Mouse (Mus musculus): ENCODE results near the gene Gm8362. TPM values are rescaled to one million over a fixed set of nuclear protein-coding genes. Genes with fewer than 3 reads are reported as not detected.
A peak's percentile ranks its signal among the peaks of the same experiment; 100 is the strongest.
"Not testable (repeated sequence)": the region's sequence is repeated elsewhere in the genome, so short reads cannot be mapped to it uniquely, and the experiment has no call there.

Gm8362 gene
- polyA plus RNA-seq (2015; fragmentation: Nextera tagmentation; extraction: Ambion mirVana): not detected in 2 replicates

GRCm38 (mm10) chr14:6774311-6774710 is at the start of gene Gm8362:
Gm8362 (minus strand) TSS chr14:6774411.
- not testable (repeated sequence) for H3K36me3 ChIP-seq, H3K27me3 ChIP-seq

DNA sequence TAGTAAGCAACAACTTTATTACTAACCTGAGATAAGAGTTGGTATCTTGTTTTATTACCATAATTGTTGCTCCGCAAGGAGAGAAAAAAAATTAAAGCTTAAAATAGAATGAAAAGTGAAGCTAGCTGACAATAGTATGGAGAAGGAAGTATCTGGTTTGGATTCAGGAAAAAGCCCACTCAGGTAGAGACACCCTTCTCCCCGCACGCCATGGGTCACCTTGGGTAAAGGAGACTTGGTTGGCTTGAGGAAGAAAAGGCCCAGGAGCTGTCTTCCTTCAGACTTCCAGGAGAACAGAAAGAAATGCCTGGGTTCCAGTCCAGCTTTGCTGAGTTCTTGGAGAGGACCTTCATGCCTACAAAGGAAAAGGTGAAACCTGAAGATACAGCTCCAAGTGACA is 49.1 kb upstream of the Gm8362 start:
- ATAC-seq (ENCODE audit: low read depth); H3K27ac ChIP-seq (replicated peaks); H3K9ac ChIP-seq; H3K4me2 ChIP-seq; H3K36me3 ChIP-seq; H3K27me3 ChIP-seq; H3K4me1 ChIP-seq (replicated peaks); H3K9me3 ChIP-seq; H3K4me3 ChIP-seq: not testable (repeated sequence)
- 92% methylated on average over 3 of the region's 3 CpGs for WGBS

More at GRCm38 (mm10) chr14:6774311-6774710, at the start of gene Gm8362:
- 80% methylated on average over 1 of the region's 1 CpGs for WGBS
- not testable (repeated sequence) for H3K4me3 ChIP-seq; H3K4me2 ChIP-seq; ATAC-seq (ENCODE audit: low read depth); H3K4me1 ChIP-seq (replicated peaks); H3K27ac ChIP-seq (replicated peaks); H3K9me3 ChIP-seq; H3K9ac ChIP-seq

DNA sequence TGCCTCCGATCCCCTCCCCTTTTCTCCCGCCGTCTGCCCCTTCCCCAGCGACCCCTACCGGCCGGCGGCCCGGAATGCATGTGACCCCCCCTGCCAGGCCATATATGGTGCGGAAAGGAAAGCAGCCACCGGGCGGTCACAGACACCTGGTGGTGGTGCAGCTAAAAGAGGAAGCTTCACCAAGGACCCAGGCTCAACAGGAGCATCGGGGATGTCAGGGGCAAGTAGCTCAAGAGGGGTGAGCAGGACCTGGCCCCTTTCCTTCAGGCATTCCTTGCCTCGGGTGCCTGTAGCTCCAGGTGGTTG is 17.0 kb downstream of the Gm8362 start:
- peak overlapping the region; percentile 54 for H3K4me2 ChIP-seq

GRCm38 (mm10) chr14:6756384-6757230 is 17.6 kb downstream of the Gm8362 start:
- not testable (repeated sequence) for H3K27me3 ChIP-seq; ATAC-seq (ENCODE audit: low read depth); H3K4me1 ChIP-seq (replicated peaks); H3K36me3 ChIP-seq; H3K27ac ChIP-seq (replicated peaks); H3K9me3 ChIP-seq
- 2% methylated on average over 26 of the region's 67 CpGs for WGBS
- Histone ChIP-seq H3K4me2 (peak overlapping the region; percentile 54), H3K4me3 (peak overlapping the region; percentile 46), H3K9ac (peak overlapping the region; percentile 65)

More for the DNA sequence above, 17.0 kb downstream of the Gm8362 start:
- not testable (repeated sequence) for ATAC-seq (ENCODE audit: low read depth); H3K9ac ChIP-seq; H3K9me3 ChIP-seq; H3K4me1 ChIP-seq (replicated peaks); H3K36me3 ChIP-seq; H3K27ac ChIP-seq (replicated peaks); H3K27me3 ChIP-seq
- H3K4me3 ChIP-seq: peak overlapping the region; percentile 46
- 0% methylated on average over 5 of the region's 13 CpGs for WGBS

DNA sequence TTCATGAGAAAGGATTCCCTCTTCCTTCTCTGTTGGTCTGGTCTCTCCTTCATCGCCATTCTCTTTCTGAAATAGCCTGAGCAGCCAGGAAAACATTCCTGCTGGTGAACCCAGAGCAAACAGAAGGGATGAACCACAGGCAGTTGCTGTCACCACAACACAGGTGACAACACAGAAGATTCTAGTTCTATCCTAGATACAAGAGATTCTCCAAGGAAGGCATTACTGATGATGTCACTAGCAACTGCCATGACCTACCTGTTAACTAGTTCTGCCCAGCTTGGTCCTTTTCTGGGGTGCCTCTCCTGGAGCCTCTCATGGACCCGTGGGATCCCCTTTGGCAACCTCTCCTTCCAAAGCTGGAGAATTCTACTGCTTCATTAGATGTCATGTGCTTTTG is 32.0 kb downstream of the Gm8362 start, which contains the start of gene Gm3636:
Gene Gm3636 (minus strand): TSS at position 101 of the 400 bp plus-strand sequence.
- not testable (repeated sequence) for ATAC-seq (ENCODE audit: low read depth); H3K27ac ChIP-seq (replicated peaks); H3K9me3 ChIP-seq; H3K4me1 ChIP-seq (replicated peaks); H3K9ac ChIP-seq; H3K4me2 ChIP-seq; H3K36me3 ChIP-seq; H3K27me3 ChIP-seq; H3K4me3 ChIP-seq
- no CpG with 5 or more reads among the region's 2 CpGs for WGBS

DNA sequence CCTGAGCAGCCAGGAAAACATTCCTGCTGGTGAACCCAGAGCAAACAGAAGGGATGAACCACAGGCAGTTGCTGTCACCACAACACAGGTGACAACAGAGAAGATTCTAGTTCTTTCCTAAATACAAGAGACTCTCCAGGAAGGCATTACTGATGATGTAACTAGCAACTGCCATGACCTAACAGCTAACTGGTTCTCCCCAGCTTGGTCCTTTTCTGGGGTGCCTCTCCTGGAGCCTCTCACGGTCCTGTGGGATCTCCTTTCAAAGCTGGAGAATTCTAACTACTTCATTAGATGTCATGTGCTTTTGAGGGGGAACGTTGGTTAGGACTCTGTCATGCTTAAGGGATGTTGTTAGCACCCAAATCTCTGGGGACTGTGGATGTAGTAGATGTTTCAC is 54.1 kb downstream of the Gm8362 start, which contains the start of gene Gm8050:
Gene Gm8050 (minus strand): TSS at position 101 of the 400 bp plus-strand sequence.
- not testable (repeated sequence) for H3K27me3 ChIP-seq; H3K4me3 ChIP-seq; H3K9ac ChIP-seq; H3K4me2 ChIP-seq; H3K36me3 ChIP-seq; H3K27ac ChIP-seq (replicated peaks); H3K9me3 ChIP-seq; H3K4me1 ChIP-seq (replicated peaks); ATAC-seq (ENCODE audit: low read depth)
- whole genome bisulfite sequencing: 67% methylated on average over 1 of the region's 2 CpGs

Other genes with a start within 250 kb of the Gm8362 start
- gene Gm8356, start 237.1 kb downstream of the Gm8362 start, polyA plus RNA-seq (2015; fragmentation: Nextera tagmentation; extraction: Ambion mirVana): not detected in 2 replicates
- not detected in 2 replicates for gene Gm3629, start 183.8 kb downstream of the Gm8362 start, polyA plus RNA-seq (2015; fragmentation: Nextera tagmentation; extraction: Ambion mirVana)
- gene Gm3460, start 152.0 kb downstream of the Gm8362 start, polyA plus RNA-seq (2015; fragmentation: Nextera tagmentation; extraction: Ambion mirVana): 0.46 TPM in 1 of 2 replicates, not detected in the other
- not detected in 2 replicates for gene Gm10251, start 90.2 kb downstream of the Gm8362 start, polyA plus RNA-seq (2015; fragmentation: Nextera tagmentation; extraction: Ambion mirVana)
- not detected in 2 replicates for gene Gm8050, start 54.2 kb downstream of the Gm8362 start, polyA plus RNA-seq (2015; fragmentation: Nextera tagmentation; extraction: Ambion mirVana)
- gene Gm3636, start 32.1 kb downstream of the Gm8362 start, polyA plus RNA-seq (2015; fragmentation: Nextera tagmentation; extraction: Ambion mirVana): 13.6 and 14.4 TPM in 2 replicates
- gene Gm3642, start 65.9 kb upstream of the Gm8362 start, polyA plus RNA-seq (2015; fragmentation: Nextera tagmentation; extraction: Ambion mirVana): not detected in 2 replicates
- gene Gm3667, start 115.6 kb upstream of the Gm8362 start, polyA plus RNA-seq (2015; fragmentation: Nextera tagmentation; extraction: Ambion mirVana): 5.4 and 6.9 TPM in 2 replicates
- not detected in 2 replicates for gene Gm6356, start 199.4 kb upstream of the Gm8362 start, polyA plus RNA-seq (2015; fragmentation: Nextera tagmentation; extraction: Ambion mirVana)

Measured in neural tube, embryonic 13.5 days (tissue).